Mouse (Mus musculus) myocyte (in vitro differentiated cells): ENCODE data around the gene Vmn1r81.

ENCODE experiments used
- CEBPB ChIP-seq: IDR thresholded peaks from 2 replicates; pipeline ENCODE4 v1.6.1; 2011; ENCODE audit warnings: mild to moderate bottlenecking, moderate library complexity; ENCODE audit not compliant: poor library complexity, insufficient read depth, severe bottlenecking
- MYOD1 ChIP-seq, 3 experiments: IDR thresholded peaks; one replicate each; pipeline ENCODE4 v1.6.1; 2011; ENCODE audit warnings: control low read depth in 2 of 3, low read depth in 2 of 3, mild to moderate bottlenecking in 2 of 3, moderate library complexity in 1 of 3; ENCODE audit not compliant: insufficient read length in 2 of 3, control insufficient read depth in 1 of 3
- POLR2A ChIP-seq: IDR thresholded peaks from one replicate; pipeline ENCODE4 v1.6.1; 2011; ENCODE audit warnings: low read depth, mild to moderate bottlenecking, control low read depth, moderate library complexity; ENCODE audit not compliant: insufficient read length
- SRF ChIP-seq: IDR thresholded peaks from one replicate; pipeline ENCODE4 v1.6.1; 2011; ENCODE audit warnings: low read depth; ENCODE audit not compliant: control insufficient read depth, insufficient read length
- TCF12 ChIP-seq: IDR thresholded peaks from one replicate; pipeline ENCODE4 v1.6.1; 2011; ENCODE audit warnings: mild to moderate bottlenecking, control low read depth; ENCODE audit not compliant: poor library complexity, insufficient read depth, severe bottlenecking
- TCF3 ChIP-seq: IDR thresholded peaks from one replicate; pipeline ENCODE4 v1.6.1; 2011; ENCODE audit warnings: low read depth, control low read depth; ENCODE audit not compliant: insufficient read length
- USF1 ChIP-seq: IDR thresholded peaks from one replicate; pipeline ENCODE4 v1.6.1; 2011; ENCODE audit warnings: low read depth, mild to moderate bottlenecking, control low read depth, moderate library complexity

DNA sequence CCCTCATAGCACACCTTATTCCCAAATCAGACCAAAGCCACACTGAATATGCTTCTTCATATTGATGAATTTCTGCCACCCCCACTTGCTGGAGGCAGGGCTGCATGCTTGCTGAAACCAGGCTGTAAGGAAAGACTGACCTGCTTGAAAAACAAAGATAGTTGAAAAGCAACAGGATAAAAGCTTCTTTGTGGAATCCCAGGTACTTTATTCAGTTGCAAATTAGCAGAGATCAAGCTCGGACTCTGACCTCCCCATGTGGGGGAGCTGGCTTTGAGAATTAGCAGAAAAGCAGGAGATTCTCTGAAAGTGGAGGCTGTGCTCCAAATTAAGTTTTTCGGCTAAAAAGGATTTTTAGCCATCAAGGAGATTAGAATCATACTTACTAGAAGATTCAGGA lies 63.9 kb downstream of the Vmn1r81 start:
- TF ChIP-seq POLR2A (no peak), MYOD1 (IDR thresholded peaks at IDR 0.05; ENCODE audit: control insufficient read depth in 1 of 3, insufficient read length in 2 of 3, low read depth in 2 of 3) (no peak), SRF (no peak), USF1 (no peak), CEBPB (no peak), TCF3 (no peak), TCF12 (no peak)
